ENCODE assay signal across 8 mouse cellular contexts in genomic region chr11:116387086-116388071, GRCm38 (mm10). TPM values are rescaled to one million over a fixed set of nuclear protein-coding genes. Genes with fewer than 3 reads are reported as not detected.
DNase-seq lines count a peak whose midpoint lies in the region; TF ChIP-seq lines count a peak whose summit lies in the region.

No protein-coding gene starts in this region.

- no peak for TF ChIP-seq CTCF in gastrocnemius, adult 2 months (IDR thresholded peaks at IDR 0.05)

- DNase-seq in ES-CJ7 (ENCODE audit: low read depth, low spot score): peak; percentile 89
- peak; percentile 35 for DNase-seq in adrenal gland, postnatal 25 days
- peak; percentile 74 for DNase-seq in gastrocnemius, adult 2 months
- peak; percentile 63 for DNase-seq in kidney, postnatal 14 days
- peak; percentile 62 for DNase-seq in naive thymus-derived CD4-positive, alpha-beta T cell, adult 2 months (ENCODE audit: low read depth)
- DNase-seq in layer of hippocampus, adult 9-10 months (ENCODE audit: low spot score): no peak
- DNase-seq in cerebellum, postnatal 25 days: no peak
- DNase-seq in cerebellum, adult 9-10 months: no peak

- H3K27ac ChIP-seq in gastrocnemius, adult 2 months: peak overlapping the region; percentile 93

- intact Hi-C loops in gastrocnemius, adult 2 months (cut with DNase I): loop anchor here (5.0 kb wide), 2 partner anchors 40 to 50 kb away; no protein-coding TSS in a partner anchor

- H3K4me3 ChIP-seq in gastrocnemius, adult 2 months: peak overlapping the region; percentile 60

RNA-seq across cellular contexts. Expression of gene Rnf157, which starts 25.5 kb away (rescaled TPM):
- 8.5 and 8.9 TPM in 2 replicates for total RNA-seq in adrenal gland, postnatal 25 days (2021)
- 10 to 100 TPM; 24.3 to 32.0 TPM for total RNA-seq in gastrocnemius, adult 2 months (2021)

RNA-seq across cellular contexts. Expression of gene Ubald2, which starts 46.5 kb away (rescaled TPM):
- 27.9 and 48.4 TPM in 2 replicates for total RNA-seq in adrenal gland, postnatal 25 days (2021)
- 10 to 100 TPM; 38.7 to 50.9 TPM for total RNA-seq in gastrocnemius, adult 2 months (2021)

RNA-seq across cellular contexts. Expression of gene Foxj1, which starts 52.2 kb away (rescaled TPM):
- 0.15 TPM in 1 of 2 replicates, not detected in the other for total RNA-seq in adrenal gland, postnatal 25 days (2021)
- under 1 TPM in 1 of 2 experiments, not detected in 1; 0.14 TPM for total RNA-seq in gastrocnemius, adult 2 months (2021)

Comparison
In these comparisons a context has a peak if more than half of its experiments do, and no peak if none do; other contexts are left out.
1. DNase-seq: peak in ES-CJ7 (single experiment), adrenal gland, postnatal 25 days (single experiment), gastrocnemius, adult 2 months (single experiment), kidney, postnatal 14 days (single experiment) and naive thymus-derived CD4-positive, alpha-beta T cell, adult 2 months (single experiment); none in layer of hippocampus, adult 9-10 months (single experiment), cerebellum, postnatal 25 days (0 of 2) and cerebellum, adult 9-10 months (single experiment).